Mouse (Mus musculus) stomach, postnatal 0 days (tissue): ENCODE measurements around the gene Abhd17c. TPM values are rescaled to one million over a fixed set of nuclear protein-coding genes. Genes with fewer than 3 reads are reported as not detected.
"Not testable (repeated sequence)": the region's sequence is repeated elsewhere in the genome, so short reads cannot be mapped to it uniquely, and the experiment has no call there.

Experiments used
- ATAC-seq: fragments of 200-750 bp; cut with Nextera tagmentation; 2 replicates; pipeline ENCODE4 v1.8.0; 2017; ENCODE audit not compliant: low FRiP score, low TSS enrichment
- DNase-seq: peaks from one replicate; pipeline ENCODE4 v3.0.0-alpha.2; 2016; ENCODE audit warnings: low spot score
- H3K27ac ChIP-seq: fragments of 300-500 bp; sonication (generic); replicated peaks from 2 replicates; pipeline ENCODE4 v1.5.1; 2014; ENCODE audit warnings: mild to moderate bottlenecking, control low read depth
- H3K27me3 ChIP-seq: fragments of 300-500 bp; sonication (generic); 2 replicates; pipeline ENCODE4 v1.6.1; 2014; ENCODE audit warnings: low read length; ENCODE audit not compliant: control insufficient read depth, insufficient read depth
- H3K36me3 ChIP-seq: fragments of 300-500 bp; sonication (generic); 2 replicates; pipeline ENCODE4 v1.6.1; 2014; ENCODE audit warnings: low read length, mixed read lengths; ENCODE audit not compliant: control insufficient read depth, insufficient read depth
- H3K4me1 ChIP-seq: fragments of 300-500 bp; sonication (generic); replicated peaks from 2 replicates; pipeline ENCODE4 v1.6.1; 2014; ENCODE audit warnings: antibody characterized with exemption; ENCODE audit not compliant: control insufficient read depth, insufficient read depth
- H3K4me2 ChIP-seq: fragments of 300-500 bp; sonication (generic); replicated peaks from 2 replicates; pipeline ENCODE4 v1.6.1; 2014; ENCODE audit warnings: low read depth, mild to moderate bottlenecking, control low read depth, moderate library complexity
- H3K4me3 ChIP-seq: fragments of 300-500 bp; sonication (generic); 2 replicates; pipeline ENCODE4 v1.5.1; 2014; ENCODE audit warnings: low read depth, low read length, control low read depth
- H3K9ac ChIP-seq: fragments of 300-500 bp; sonication (generic); 2 replicates; pipeline ENCODE4 v1.6.1; 2014; ENCODE audit warnings: mild to moderate bottlenecking, low read length, control low read depth, mixed read lengths
- H3K9me3 ChIP-seq: fragments of 300-500 bp; sonication (generic); 2 replicates; pipeline ENCODE4 v1.6.1; 2016; ENCODE audit warnings: low read length; ENCODE audit not compliant: control insufficient read depth
- CTCF ChIP-seq: IDR thresholded peaks from 2 replicates; pipeline ENCODE4 v1.5.1; 2016; ENCODE audit warnings: antibody characterized with exemption, low read depth, mild to moderate bottlenecking, moderate library complexity
- EP300 ChIP-seq: optimal IDR thresholded peaks from 2 replicates; pipeline ENCODE3; 2016; ENCODE audit warnings: antibody characterized with exemption
- WGBS: fragments of 180-500 bp; shearing (Covaris S2); extraction: QIAGEN DNeasy Blood & Tissue Kit; methylation state at CpG from one replicate; pipeline ENCODE4 v1.1.7; 2014; 5-methylcytosine and 5-hydroxymethylcytosine counted together
- polyA plus RNA-seq: library from polyadenylated mRNA; unstranded; fragments of >200 nt; fragmentation: Nextera tagmentation; extraction: Ambion mirVana; gene quantifications from 2 replicates; pipeline ENCODE4 v1.2.1, GENCODE M21; 2015

Abhd17c gene
- polyA plus RNA-seq, 1 experiment from 2014 or later: 59.7 TPM

DNA sequence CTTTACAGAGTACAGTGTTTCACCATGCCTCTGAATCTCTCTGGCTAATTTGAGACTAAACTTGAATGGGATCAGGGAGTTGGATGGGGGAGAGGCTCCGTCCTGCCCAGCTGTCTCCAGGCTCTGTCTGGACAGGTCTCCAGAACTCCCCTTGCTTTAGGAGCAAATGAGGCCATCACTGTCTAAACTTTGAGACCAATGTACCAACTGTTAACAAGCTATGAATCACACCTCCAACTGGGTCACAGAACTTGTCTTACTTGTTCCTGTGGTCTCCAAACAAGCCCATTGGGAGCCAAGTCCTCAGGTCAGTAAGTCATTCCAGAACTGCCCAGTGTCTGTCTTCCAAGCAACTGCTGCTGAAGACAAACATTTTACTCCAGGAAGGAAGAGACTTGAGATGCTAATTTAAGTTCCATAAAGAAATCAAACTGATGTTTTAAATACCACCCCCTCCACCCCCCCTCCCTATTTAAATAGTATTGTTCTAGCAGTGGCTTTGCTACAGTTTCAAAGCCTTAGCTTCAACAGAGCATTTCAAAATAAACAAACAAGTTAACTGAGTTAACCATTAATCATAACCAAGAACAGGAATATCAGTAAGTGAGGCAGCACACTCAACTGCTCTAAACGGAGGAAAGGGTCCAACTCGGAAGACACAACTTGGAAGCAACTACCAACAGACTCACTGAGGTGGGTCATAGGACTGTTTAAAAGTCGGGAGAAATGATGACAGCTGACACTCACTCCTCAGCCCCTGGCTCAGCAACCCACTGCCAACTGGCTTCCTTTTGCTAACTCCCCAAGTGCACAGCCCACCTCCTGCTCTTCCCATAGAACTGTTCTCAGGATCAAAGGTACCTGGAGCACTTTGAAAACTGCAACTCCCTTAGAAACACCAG lies 15.6 kb downstream of the Abhd17c start:
- no peaks in the 10 kb centered on the region for H3K9me3 ChIP-seq
- no peak overlapping the region for H3K9ac ChIP-seq
- DNase-seq: peak; percentile 60
- no peak for TF ChIP-seq CTCF
- peak; percentile 68 for TF ChIP-seq EP300
- no peaks in the 10 kb centered on the region; the same call in 1 of the 2 replicates for H3K4me1 ChIP-seq
- H3K4me3 ChIP-seq: no peak overlapping the region
- H3K36me3 ChIP-seq: no peaks in the 10 kb centered on the region
- peak overlapping the region; percentile 73 for H3K27ac ChIP-seq
- WGBS: 28% methylated on average over 4 of the region's 4 CpGs
- H3K27me3 ChIP-seq: no peaks in the 10 kb centered on the region
- ATAC-seq: peak; percentile 70
- peak overlapping the region; percentile 31; the same call in 1 of the 2 replicates for H3K4me2 ChIP-seq

DNA sequence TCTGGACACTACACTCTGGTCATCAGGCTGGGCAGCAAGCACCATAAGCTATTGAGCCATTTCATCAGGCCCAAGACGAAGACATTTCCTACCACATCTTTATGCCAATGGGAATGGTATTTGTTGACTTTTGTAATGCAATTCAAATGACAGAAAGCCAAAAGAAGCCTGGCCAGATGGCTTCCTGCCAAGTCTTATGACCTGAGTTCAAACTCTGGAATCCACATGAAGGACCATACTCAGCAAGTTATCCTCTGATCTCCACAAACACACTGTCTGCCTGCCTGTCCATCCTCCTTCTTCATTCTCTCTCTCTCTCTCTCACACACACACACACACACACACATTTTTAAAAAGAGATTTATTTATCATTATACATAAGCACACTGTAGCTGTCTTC lies 19.0 kb downstream of the Abhd17c start:
- 9% methylated on average over 1 of the region's 1 CpGs for WGBS
- no peaks in the 10 kb centered on the region for H3K9me3 ChIP-seq
- peaks cover 11% of the 10 kb centered on the region; the same call in 1 of the 2 replicates for H3K4me1 ChIP-seq
- H3K4me3 ChIP-seq: no peak overlapping the region
- DNase-seq (no peak), ATAC-seq (no peak)
- no peak overlapping the region for H3K9ac ChIP-seq
- H3K27ac ChIP-seq: no peak overlapping the region
- H3K27me3 ChIP-seq: no peaks in the 10 kb centered on the region
- no peaks in the 10 kb centered on the region for H3K36me3 ChIP-seq
- no peak overlapping the region for H3K4me2 ChIP-seq
- TF ChIP-seq CTCF: no peak
- no peak for TF ChIP-seq EP300

DNA sequence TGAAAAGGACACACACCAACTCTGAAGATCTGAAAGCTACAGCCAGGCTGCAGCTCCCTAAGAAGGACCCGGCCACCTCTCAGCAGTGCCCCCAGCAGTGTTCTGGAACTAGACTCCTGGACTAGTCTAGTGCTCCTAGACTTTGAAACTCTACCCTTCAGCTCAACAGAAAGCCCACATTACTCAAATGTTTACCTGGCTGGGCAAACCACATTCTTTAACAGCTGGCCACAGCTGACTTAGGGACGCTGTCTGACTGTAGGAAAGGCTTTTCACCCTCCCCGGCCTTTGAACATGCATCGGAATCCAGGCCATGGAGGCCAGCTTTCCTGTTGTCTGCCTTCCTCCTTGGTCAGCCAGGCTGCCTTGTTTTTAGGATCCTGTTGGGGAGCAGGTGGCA lies 20.0 kb downstream of the Abhd17c start:
- H3K4me1 ChIP-seq: peaks cover 11% of the 10 kb centered on the region; the same call in 1 of the 2 replicates
- H3K27me3 ChIP-seq: no peaks in the 10 kb centered on the region
- no peak for TF ChIP-seq EP300
- TF ChIP-seq CTCF: no peak
- H3K9ac ChIP-seq: no peak overlapping the region
- no peaks in the 10 kb centered on the region for H3K9me3 ChIP-seq
- H3K4me3 ChIP-seq: no peak overlapping the region
- H3K4me2 ChIP-seq: no peak overlapping the region
- ATAC-seq: no peak
- no peak overlapping the region for H3K27ac ChIP-seq
- DNase-seq: no peak
- WGBS: 61% methylated on average over 4 of the region's 4 CpGs
- H3K36me3 ChIP-seq: no peaks in the 10 kb centered on the region

DNA sequence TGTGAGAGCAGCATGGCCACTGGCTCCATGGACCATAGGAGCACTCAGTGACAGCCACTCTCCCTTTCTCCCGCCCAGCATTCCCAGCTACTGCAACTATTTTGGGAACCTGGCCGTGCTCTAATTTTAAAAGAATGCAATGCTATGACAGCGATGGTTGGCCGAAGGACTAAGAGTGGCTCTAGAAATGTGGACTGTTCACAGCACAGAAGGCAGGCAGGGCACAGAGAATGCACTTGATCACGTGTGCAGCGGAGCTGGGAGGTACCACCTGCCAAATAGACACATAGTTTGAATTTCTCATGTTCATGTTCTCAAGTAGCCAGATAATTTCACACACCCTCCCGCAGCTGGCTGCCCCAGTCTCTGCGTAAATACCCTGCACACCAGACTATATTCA lies 23.0 kb downstream of the Abhd17c start:
- DNase-seq (peak; percentile 39), ATAC-seq (peak; percentile 69; the same call in 1 of the 2 replicates)
- 0 out of 2 replicates have a peak, but pooled peaks cover 11% of the 10 kb centered on the region for H3K4me1 ChIP-seq
- no peak overlapping the region for H3K4me2 ChIP-seq
- H3K9ac ChIP-seq: no peak overlapping the region
- H3K27ac ChIP-seq: peak overlapping the region; percentile 41; the same call in 1 of the 2 replicates
- 27% methylated on average over 8 of the region's 8 CpGs for WGBS
- no peak for TF ChIP-seq EP300
- TF ChIP-seq CTCF: no peak
- no peaks in the 10 kb centered on the region for H3K9me3 ChIP-seq
- H3K4me3 ChIP-seq: no peak overlapping the region
- H3K36me3 ChIP-seq: no peaks in the 10 kb centered on the region
- H3K27me3 ChIP-seq: no peaks in the 10 kb centered on the region

DNA sequence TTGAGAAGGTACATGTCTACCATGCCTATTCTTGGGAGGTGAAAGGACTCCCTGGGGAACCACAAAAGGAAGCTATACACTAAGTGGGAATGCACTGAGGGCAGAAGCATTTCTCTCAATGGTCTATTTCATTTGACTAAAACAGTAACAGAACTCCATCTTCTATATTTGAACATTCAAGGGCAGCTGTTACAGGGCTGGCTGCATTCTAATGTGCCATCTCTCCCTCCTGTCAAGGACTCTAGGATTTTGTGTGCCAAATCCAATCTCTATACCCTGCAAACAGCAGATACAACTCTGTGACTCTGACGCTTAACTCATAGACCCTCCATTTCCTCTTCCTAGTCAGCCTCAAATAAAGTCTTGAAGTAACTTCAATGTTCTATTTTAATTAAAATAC lies 26.0 kb downstream of the Abhd17c start:
- WGBS: 85% methylated on average over 1 of the region's 1 CpGs
- Histone ChIP-seq H3K9me3 (no peaks in the 10 kb centered on the region), H3K4me3 (no peak overlapping the region), H3K27me3 (no peaks in the 10 kb centered on the region), H3K9ac (no peak overlapping the region), H3K27ac (no peak overlapping the region), H3K36me3 (no peaks in the 10 kb centered on the region), H3K4me2 (no peak overlapping the region), H3K4me1 (peaks cover 11% of the 10 kb centered on the region; the same call in 1 of the 2 replicates)
- TF ChIP-seq CTCF: no peak
- no peak for TF ChIP-seq EP300
- no peak for DNase-seq
- no peak for ATAC-seq

DNA sequence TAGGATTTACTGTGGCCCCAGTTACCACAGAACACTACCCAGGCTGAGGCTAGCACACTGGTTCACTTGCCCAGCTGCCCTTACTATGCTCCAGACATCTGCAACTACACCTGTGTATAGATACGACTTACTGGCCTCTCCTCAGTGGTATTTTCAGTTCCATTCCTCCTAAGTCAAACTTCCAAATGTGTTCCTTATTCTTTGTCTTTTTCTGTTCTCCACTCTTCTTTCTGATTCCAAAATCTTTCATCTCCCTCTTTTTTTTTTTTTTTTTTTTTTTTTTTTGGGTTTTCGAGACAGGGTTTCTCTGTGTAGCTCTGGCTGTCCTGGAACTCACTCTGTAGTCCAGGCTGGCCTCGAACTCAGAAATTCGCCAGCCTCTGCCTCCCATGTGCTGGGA lies 28.0 kb downstream of the Abhd17c start:
- ATAC-seq: not testable (repeated sequence)

More for the DNA sequence above, 28.0 kb downstream of the Abhd17c start:
- not testable (repeated sequence) for H3K9me3 ChIP-seq, H3K4me3 ChIP-seq, DNase-seq, H3K27me3 ChIP-seq, H3K4me1 ChIP-seq, H3K27ac ChIP-seq, H3K9ac ChIP-seq, H3K36me3 ChIP-seq, H3K4me2 ChIP-seq
- 83% methylated on average over 3 of the region's 4 CpGs for WGBS
